Mouse (Mus musculus) mesoderm, embryonic 11.5 days (tissue): ENCODE data around the gene Lep.

Experiments
- DNase-seq: peaks from one replicate; pipeline ENCODE4 v3.0.0-alpha.2; 2012; ENCODE audit warnings: low read depth, low spot score

The Lep gene

GRCm38 (mm10) chr6:29059846-29060685 is at the start of gene Lep:
TSS of gene Lep (plus strand) at chr6:29060220.
- no peak for DNase-seq

DNA sequence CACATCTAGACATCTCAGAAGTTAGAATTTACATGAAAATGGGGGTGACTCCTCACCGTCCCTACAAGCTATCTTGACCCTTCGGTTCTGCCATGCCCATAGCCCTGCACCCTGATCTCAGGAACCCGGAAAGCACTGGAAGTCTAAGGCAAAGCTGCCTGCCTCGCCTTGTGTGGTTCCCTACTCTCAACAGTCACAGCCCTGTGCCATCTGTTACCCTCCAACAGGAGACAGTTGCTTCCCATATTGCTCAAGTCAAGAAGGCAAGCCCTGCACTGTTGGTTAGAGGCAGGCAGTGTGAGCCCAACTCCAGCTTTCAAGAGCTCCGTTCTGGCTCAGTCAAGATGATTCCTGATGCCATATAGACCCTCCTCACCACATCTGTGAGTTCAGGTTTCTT is 48.4 kb upstream of the Lep start:
- no peak for DNase-seq

GRCm38 (mm10) chr6:29013216-29013615 is 46.8 kb upstream of the Lep start:
- DNase-seq: no peak

DNA sequence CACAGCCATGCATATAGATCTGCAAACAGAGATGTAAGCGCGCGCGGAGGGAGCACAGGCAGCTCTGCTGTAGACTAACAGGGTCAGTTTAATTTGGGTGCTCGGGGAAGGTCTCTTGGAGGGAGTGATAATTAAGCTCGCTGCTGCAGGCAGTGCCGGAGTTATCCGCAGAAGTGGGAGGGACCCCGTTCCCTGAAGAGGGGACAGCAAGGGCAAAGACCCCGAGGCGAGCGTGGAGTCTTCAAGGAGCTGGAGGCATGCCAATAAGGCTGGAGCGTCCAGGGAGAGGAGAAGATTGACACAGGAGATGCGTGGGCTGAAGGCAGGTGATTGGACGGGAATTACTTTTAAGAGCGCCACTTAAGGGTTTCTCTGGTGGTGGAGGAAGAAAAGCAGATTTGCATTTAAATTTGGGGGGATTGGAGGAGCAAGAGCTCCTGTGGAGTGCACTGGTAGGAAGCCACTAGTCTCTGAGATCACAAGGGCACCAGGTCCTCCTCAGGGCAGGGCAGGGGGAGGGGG is 43.1 kb upstream of the Lep start:
- peak; percentile 39 for DNase-seq

GRCm38 (mm10) chr6:29019756-29020720 is 40.0 kb upstream of the Lep start:
- DNase-seq: no peak

DNA sequence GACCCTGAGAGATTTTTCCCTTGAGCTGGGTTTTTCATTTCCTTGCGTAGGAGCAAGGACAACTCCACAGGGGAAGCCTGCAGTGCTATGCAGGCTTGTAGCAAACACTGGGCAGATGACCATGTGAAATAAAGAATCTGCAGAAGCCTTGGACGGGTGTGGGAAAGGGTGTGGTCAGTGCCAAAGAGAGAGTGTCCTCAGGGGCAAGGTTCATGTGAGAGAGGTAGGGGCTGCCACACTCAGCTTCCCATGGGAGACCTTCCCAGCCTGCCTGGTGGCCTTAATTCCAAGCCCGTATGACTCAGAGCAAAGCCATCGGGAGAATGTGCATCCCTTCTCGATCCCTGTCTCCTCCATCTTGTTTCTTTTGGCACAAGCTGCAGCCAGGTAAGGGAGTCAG is 39.1 kb upstream of the Lep start:
- DNase-seq: no peak

DNA sequence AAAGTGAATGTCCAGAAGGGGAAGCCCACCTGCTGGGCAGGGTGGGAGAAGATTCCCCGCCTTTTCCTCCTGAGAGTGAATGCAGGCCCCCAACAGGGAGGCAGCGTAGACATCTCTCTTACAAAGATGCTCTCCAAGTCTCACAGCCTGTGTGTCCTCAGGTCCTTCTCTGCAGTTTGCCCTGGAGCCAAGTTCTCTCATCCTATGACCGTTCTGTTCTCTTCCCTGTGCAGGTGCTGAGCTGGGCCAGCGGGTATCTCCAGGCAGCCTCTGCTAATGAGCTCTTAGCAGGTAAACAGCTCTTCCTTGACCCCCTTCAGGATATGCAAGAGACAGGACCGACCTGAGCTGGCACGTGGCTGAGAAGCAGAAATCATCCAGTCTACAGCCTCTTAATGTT is 38.5 kb upstream of the Lep start:
- no peak for DNase-seq

DNA sequence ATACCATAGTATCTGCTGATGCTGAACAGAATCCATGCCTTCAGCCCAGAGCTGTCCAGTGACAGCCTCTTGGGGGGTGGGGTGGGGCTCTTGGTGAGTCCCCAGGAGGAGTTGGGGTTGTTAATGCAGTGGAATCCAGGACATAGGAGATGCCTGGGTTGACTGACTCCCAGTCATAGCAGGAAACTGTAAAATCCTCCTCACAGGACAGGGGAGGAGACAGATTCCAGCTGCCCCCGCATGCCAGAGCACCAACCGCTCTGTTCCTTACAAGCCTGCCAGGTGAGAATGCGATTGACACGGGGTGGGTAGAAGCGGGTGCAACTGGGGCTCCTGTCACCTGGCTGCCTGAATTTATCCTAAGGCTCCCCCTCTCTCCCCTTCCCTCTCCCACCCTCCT is 37.9 kb upstream of the Lep start:
- DNase-seq: no peak

DNA sequence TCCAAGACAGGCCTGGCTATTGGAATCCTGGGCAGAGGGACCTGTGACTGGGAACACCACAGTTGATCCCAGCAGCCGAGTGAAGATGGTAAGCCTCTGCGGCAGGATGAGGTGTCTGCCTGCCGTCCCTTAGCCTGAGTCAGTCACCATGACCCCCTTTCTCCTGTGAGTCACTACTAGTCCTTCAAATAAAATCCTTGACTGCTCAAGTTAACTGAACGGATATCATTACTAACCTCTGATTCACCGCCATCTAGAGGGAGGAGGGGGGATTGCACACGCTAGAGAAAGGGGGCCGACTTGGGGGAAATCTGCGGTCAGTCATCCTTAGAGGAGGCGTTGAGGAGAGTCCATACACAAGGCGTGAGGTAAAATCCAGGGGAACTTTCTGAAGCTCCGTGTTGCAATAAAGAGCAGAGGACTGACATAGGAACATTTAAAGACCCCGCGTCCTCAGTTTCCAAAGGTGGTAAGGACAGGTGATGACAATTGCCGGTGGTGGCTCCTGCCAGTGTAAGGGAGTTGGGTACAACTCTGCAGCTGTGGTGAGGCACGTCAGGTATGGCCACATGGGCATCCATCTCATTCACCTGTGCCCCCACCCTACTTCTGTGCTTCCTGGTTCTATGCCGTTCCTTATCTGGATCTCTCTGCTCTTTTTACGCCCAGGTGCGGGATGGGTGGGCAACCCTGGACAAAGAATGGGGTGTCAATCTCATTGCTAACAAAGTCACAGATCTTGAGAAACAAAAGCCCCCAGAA is 36.6 kb upstream of the Lep start:
- DNase-seq: peak; percentile 78

DNA sequence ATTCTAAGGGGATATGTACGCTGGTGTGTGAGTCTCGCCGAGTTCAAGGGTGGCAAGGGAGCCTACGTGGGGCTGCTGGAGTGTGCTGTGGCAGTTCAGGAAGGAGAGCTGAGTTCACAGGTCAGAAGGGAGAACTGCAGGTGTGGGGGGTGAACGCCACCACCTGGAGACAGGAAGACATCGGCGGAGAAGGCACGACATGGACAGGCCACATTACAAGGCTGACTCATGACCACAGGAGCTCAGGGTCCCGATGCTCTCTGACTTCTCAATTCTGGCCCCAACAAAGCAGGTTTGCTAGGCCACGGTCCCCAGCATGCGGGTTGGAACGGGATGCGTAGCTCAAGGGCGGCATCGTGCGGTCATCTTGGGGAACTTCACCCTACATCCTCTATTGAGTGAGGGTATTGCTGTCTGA is 36.0 kb upstream of the Lep start:
- peak; percentile 88 for DNase-seq

DNA sequence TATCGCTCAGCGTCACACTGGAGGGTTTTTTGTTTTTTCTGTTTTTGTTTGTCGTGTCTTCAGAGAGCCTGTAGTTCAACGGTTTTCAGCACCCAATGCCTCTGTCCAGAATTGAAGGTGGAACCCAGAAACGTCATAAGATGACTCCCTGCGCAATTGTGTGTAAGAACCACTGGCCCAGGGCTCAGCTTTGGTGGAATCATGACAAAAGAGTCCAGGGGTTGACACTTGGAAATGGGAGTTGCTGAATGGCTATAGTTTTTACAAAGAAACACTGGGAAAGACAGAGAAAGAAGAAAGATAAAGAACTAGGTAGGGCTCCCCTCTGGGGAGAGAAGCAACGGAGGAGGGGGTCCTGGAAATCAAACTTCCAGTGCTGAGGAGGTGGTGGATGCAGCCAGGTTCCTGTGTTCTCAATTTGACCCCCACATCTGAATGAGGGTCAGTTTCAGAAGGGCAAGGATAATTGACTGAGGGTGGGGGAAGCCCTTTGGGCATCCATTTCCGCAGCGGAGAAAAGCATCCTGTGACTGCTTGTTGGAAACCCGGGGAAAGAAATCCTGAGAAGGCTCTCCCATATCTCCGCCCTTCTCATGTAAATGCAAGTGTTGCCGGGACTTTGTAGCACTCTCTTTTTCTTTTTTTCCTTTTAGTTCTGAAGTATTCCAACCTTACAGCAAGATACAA is 34.1 kb upstream of the Lep start:
- no peak for DNase-seq

DNA sequence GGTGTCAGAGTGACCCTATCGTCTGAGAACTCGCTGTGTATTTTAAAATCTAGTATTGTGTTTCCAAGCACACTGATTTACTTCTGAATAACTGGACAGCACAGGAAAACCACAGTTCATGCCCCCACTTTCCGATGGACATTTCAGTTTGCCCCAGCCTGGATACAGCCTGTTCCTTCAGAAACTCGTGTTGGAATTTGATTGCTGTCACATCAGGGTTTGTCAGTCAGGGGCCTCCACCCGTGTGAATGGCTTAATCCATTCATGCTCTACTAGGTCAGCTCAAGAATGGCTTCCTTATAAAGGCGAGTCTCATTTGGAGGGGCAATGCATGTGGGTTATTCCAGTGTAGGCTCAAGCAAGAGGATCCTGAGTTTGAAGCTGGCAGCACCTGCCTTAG is 33.3 kb upstream of the Lep start:
- no peak for DNase-seq

GRCm38 (mm10) chr6:29028129-29028528 is 31.9 kb upstream of the Lep start:
- DNase-seq: no peak

- no peak for DNase-seq
These were observed 30.5 kb upstream of the Lep start for GRCm38 (mm10) chr6:29029521-29029920.

DNA sequence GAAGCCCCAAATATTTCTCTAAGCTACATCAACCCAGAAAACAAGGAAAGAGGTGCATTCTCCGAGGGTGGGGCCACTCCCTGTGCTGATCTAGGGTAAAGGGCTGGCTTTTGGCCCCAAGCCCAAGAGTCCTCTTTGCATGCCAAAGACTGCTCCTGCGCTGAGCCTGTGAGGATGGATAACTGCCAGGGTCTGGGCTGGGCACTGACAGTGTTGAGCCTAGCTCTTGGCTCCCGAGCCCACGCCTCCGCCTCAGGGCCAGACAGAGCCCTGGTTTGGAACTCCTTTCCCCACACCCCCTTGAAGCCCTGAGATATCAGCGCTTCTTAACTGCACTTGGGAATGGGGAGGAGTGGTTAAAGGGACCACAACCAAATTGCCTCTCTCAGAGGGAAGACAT is 28.8 kb upstream of the Lep start:
- no peak for DNase-seq

DNA sequence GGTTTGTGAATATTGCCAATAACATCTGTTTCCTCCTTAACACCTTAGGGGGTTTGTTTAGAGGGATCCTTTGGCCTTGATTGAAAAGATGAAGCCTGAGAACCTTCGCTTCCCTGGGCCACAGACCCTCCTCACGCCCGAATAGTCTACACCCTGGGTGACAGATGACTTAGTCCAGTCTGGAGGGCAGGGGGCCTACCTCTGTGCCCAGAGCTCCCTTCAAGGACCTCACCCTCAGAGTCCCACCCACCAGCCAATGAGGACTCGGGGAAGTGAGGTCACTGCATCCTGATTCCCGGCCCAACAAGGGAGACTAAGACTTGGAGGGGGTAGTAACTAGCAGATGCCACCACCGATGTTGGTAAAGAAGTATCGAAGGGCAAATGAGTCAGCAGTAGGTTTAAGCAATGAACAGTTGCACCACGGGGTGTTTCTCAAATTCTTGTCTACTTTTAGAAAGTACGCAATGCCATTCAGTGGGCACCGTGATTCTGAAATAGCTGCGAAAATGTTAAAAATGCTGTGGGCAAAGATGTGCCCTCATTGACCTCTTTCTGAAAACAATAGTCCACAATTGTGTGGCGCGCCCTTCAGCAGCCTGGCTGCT is 28.2 kb upstream of the Lep start:
- DNase-seq: no peak

- no peak for DNase-seq
These were observed 27.6 kb upstream of the Lep start for GRCm38 (mm10) chr6:29032411-29032810.

DNA sequence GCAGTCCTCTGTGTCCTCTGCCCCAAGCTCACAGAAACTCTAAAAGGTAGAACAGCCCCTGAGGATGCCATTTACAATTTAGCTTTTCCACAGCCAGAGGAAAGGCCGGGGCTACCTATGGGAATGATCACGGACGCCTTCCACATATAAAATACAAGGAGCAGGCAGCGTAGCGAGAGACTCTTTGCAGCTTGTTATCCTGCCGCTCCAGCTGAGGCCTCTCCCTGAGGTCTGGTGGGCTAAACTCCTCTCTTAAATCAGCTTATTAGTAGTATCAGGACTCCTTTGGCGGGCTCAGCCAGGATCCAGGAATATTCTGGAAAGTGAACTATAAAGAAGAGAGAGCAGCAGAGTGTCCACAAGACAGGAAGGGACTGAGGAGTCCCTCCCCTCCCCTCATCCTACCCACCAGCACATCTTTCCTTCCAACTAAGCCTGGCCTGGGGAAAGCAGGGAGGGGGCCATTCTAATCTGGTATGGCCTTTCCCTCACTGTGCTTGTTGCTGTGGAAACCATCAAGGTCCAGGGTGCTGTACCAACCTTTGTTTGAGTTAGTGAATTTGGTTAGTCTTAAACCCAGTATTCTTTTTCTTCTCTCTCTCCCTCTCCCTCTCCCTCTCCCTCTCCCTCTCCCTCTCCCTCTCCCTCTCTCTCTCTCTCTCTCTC is 25.9 kb upstream of the Lep start:
- no peak for DNase-seq

DNA sequence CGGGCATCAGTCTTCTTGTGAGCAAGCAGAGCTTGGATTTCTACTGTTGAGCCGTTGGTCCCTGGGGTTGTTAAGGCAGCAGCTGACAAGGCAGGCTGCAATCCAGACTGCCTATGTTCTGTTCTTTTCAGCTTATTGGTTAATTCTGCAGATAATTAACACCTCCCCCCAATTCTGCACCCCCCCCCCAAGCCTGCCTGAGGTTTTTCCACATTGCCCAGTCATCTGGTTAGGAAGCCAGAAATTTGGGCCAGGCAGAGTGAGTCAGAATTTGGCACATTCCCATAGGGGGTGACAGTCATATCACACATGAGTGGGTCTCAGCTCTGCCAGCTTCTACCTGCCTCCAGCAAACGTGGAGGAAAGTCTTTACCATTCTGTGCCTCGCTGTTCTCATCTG is 23.3 kb upstream of the Lep start:
- DNase-seq: no peak

DNA sequence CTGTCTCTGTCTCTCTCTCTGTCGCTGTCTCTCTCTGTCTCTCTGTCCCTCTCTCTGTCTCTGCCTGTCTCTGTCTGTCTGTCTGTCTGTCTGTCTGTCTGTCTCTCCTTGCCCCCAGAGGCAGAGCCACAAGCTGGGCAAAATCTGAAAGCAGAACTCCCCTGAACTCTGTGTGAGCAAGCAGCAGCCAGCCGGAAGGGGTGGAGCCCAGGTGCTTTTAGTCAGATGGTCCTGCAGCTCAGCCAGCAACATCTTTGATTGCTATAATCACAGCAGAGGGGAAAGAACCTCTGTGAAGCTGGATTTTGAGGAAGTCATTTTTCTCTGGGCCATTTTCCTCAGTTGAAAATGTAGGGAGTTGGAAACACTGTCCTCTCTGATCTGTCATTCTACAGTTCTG is 19.8 kb upstream of the Lep start:
- DNase-seq: no peak
